Mouse (Mus musculus) myocyte (in vitro differentiated cells): ENCODE measurements around the gene Wdr20rt. TPM values are rescaled to one million over a fixed set of nuclear protein-coding genes. Genes with fewer than 3 reads are reported as not detected.

ENCODE experiments used
- H3K27me3 ChIP-seq: one replicate; pipeline ENCODE4 v1.6.1; 2011; ENCODE audit not compliant: control insufficient read depth, insufficient read depth, insufficient read length
- H3K36me3 ChIP-seq: one replicate; pipeline ENCODE4 v1.6.1; 2011; ENCODE audit not compliant: control insufficient read depth, insufficient read depth
- H3K4me2 ChIP-seq: one replicate; pipeline ENCODE4 v1.6.1; 2011; ENCODE audit warnings: low read depth, control low read depth
- H3K4me3 ChIP-seq: one replicate; pipeline ENCODE4 v1.5.1; 2011; ENCODE audit warnings: mild to moderate bottlenecking, control low read depth, moderate library complexity
- H3K79me2 ChIP-seq: one replicate; pipeline ENCODE4 v1.6.1; 2011; ENCODE audit not compliant: control insufficient read depth, insufficient read depth
- H3ac ChIP-seq: one replicate; pipeline ENCODE4 v1.6.1; 2011; ENCODE audit not compliant: control insufficient read depth, insufficient read length
- CEBPB ChIP-seq: IDR thresholded peaks from 2 replicates; pipeline ENCODE4 v1.6.1; 2011; ENCODE audit warnings: mild to moderate bottlenecking, moderate library complexity; ENCODE audit not compliant: poor library complexity, insufficient read depth, severe bottlenecking
- E2F4 ChIP-seq: IDR thresholded peaks from one replicate; pipeline ENCODE4 v1.6.1; 2011; ENCODE audit warnings: mild to moderate bottlenecking, control low read depth, moderate library complexity; ENCODE audit not compliant: insufficient read depth
- MAX ChIP-seq: IDR thresholded peaks from one replicate; pipeline ENCODE4 v1.6.1; 2011; ENCODE audit warnings: low read depth, mild to moderate bottlenecking, control low read depth
- MYOD1 ChIP-seq, 3 experiments: IDR thresholded peaks; one replicate each; pipeline ENCODE4 v1.6.1; 2011; ENCODE audit warnings: control low read depth in 2 of 3, low read depth in 2 of 3, mild to moderate bottlenecking in 2 of 3, moderate library complexity in 1 of 3; ENCODE audit not compliant: insufficient read length in 2 of 3, control insufficient read depth in 1 of 3
- MYOG ChIP-seq, 3 experiments: IDR thresholded peaks; one replicate each; pipeline ENCODE4 v1.6.1; 2011; ENCODE audit warnings: control low read depth in 2 of 3, low read depth in 2 of 3, mild to moderate bottlenecking in 2 of 3; ENCODE audit not compliant: insufficient read length in 2 of 3, control insufficient read depth in 1 of 3, insufficient read depth in 1 of 3
- POLR2A ChIP-seq: IDR thresholded peaks from one replicate; pipeline ENCODE4 v1.6.1; 2011; ENCODE audit warnings: low read depth, mild to moderate bottlenecking, control low read depth, moderate library complexity; ENCODE audit not compliant: insufficient read length
- POLR2AphosphoS2 ChIP-seq: IDR thresholded peaks from one replicate; pipeline ENCODE4 v1.6.1; 2011; ENCODE audit warnings: low read depth, control low read depth; ENCODE audit not compliant: insufficient read length
- REST ChIP-seq: IDR thresholded peaks from one replicate; pipeline ENCODE4 v1.6.1; 2011; ENCODE audit warnings: mild to moderate bottlenecking, control low read depth, moderate library complexity; ENCODE audit not compliant: insufficient read depth, insufficient read length
- SRF ChIP-seq: IDR thresholded peaks from one replicate; pipeline ENCODE4 v1.6.1; 2011; ENCODE audit warnings: low read depth; ENCODE audit not compliant: control insufficient read depth, insufficient read length
- TCF12 ChIP-seq: IDR thresholded peaks from one replicate; pipeline ENCODE4 v1.6.1; 2011; ENCODE audit warnings: mild to moderate bottlenecking, control low read depth; ENCODE audit not compliant: poor library complexity, insufficient read depth, severe bottlenecking
- TCF3 ChIP-seq: IDR thresholded peaks from one replicate; pipeline ENCODE4 v1.6.1; 2011; ENCODE audit warnings: low read depth, control low read depth; ENCODE audit not compliant: insufficient read length
- USF1 ChIP-seq: IDR thresholded peaks from one replicate; pipeline ENCODE4 v1.6.1; 2011; ENCODE audit warnings: low read depth, mild to moderate bottlenecking, control low read depth, moderate library complexity
- polyA plus RNA-seq: library from polyadenylated mRNA; unstranded; fragments of >200 nt; fragmentation: generic; extraction: Trizol; gene quantifications from one replicate; pipeline ENCODE4 v1.2.1, GENCODE M21; 2012; ENCODE audit warnings: missing spikeins

The Wdr20rt gene
- polyA plus RNA-seq, 1 experiment = not detected

DNA sequence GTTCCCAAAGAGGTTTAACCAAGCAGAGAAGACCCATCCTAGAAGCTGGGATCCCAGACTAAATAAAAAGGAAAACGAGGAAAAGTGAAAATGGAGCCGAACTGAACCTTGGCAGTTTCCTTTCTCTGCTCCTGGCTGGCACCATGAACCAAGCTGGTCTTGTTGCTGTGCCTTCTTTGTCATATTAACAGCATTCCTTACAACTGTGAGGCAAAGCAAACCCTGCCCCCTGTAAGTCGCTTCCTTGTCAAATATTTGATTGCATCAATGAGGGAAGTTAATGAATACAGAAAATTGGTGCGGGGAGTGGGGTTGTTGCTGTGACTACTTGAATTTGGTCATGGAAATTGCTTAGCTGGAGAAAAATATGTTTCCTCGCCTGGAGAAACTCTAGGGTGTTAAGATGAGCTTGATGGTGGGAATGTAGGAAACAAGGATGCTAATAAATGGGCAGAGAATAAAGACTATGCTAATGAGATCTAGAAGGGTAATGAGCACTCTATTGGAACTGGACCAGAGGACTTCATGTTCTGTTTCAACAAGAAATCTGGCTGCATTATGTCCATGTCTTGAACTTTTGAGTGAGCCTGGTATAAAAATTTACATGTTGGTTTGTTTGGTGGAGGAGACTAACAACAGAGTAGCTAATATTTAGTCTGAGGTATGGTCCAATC, 43.1 kb downstream of the Wdr20rt start:
- Histone ChIP-seq H3ac (no peak overlapping the region), H3K27me3 (no peaks in the 10 kb centered on the region), H3K4me2 (no peak overlapping the region), H3K36me3 (no peaks in the 10 kb centered on the region), H3K79me2 (no peaks in the 10 kb centered on the region), H3K4me3 (no peak overlapping the region)
- TF ChIP-seq E2F4 = no peak
- no peak for TF ChIP-seq POLR2A
- TF ChIP-seq POLR2AphosphoS2 = no peak
- no peak for TF ChIP-seq SRF
- TF ChIP-seq USF1 = no peak
- TF ChIP-seq MYOD1 (IDR thresholded peaks at IDR 0.05; ENCODE audit: control insufficient read depth in 1 of 3, insufficient read length in 2 of 3, low read depth in 2 of 3) = no peak
- TF ChIP-seq CEBPB = no peak
- no peak for TF ChIP-seq MAX
- no peak for TF ChIP-seq TCF12

DNA sequence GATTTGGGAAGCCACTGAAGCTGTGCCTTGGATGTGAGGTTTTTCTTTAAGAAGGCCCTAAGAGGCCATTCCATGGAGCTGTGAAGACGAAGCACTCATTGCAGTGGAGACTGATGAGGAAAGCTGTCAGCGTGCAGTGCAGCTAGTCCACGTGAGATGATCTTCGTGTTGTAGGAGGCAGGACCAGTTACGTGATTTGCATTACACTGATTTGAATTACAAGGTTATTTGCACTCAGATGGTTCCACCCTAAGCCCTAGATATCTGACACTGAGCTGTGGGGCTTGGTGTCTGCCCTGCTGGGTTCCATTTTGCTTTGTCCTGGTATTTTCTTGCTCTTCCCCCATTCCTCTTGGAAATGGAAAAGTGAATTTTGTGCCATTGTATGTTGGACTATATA, 44.1 kb downstream of the Wdr20rt start:
- no peak overlapping the region for H3ac ChIP-seq
- H3K36me3 ChIP-seq = no peaks in the 10 kb centered on the region

DNA sequence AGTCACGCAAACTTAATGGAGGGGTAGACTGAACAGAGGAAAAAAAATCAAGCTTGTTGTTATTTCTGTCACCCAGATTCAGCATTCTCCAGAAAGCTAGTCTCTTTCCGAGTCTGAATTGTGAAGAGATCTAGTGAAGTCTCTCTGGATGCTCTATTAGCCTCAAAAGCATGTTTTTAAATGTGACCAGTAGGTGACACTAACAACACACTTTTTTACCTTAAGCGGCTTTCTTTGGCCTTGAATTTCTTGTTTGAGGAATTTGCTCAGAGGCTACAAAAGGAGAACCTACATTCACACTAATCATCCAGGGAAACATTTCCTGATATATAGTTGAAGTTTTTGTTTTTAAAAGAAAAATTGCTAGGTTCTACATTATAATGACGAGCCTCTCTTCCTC, 48.5 kb downstream of the Wdr20rt start:
- no peak overlapping the region for H3ac ChIP-seq
- TF ChIP-seq USF1 (no peak), MYOD1 (IDR thresholded peaks at IDR 0.05; ENCODE audit: control insufficient read depth in 1 of 3, insufficient read length in 2 of 3, low read depth in 2 of 3) (no peak), POLR2A (no peak), MAX (no peak), SRF (no peak), E2F4 (no peak), CEBPB (no peak), TCF3 (no peak), REST (no peak), MYOG (IDR thresholded peaks at IDR 0.05; ENCODE audit: control insufficient read depth in 1 of 3, insufficient read depth in 1 of 3, insufficient read length in 2 of 3, low read depth in 2 of 3) (no peak), POLR2AphosphoS2 (no peak), TCF12 (no peak)
- no peak overlapping the region for H3K4me3 ChIP-seq
- H3K27me3 ChIP-seq = no peaks in the 10 kb centered on the region
- H3K79me2 ChIP-seq = no peaks in the 10 kb centered on the region
- H3K36me3 ChIP-seq = no peaks in the 10 kb centered on the region
- no peak overlapping the region for H3K4me2 ChIP-seq

More for the DNA sequence above, 44.1 kb downstream of the Wdr20rt start:
- Histone ChIP-seq H3K27me3 (no peaks in the 10 kb centered on the region), H3K79me2 (no peaks in the 10 kb centered on the region), H3K4me2 (no peak overlapping the region), H3K4me3 (no peak overlapping the region)
- TF ChIP-seq MYOD1 (IDR thresholded peaks at IDR 0.05; ENCODE audit: control insufficient read depth in 1 of 3, insufficient read length in 2 of 3, low read depth in 2 of 3) (no peak), MAX (no peak), MYOG (IDR thresholded peaks at IDR 0.05; ENCODE audit: control insufficient read depth in 1 of 3, insufficient read depth in 1 of 3, insufficient read length in 2 of 3, low read depth in 2 of 3) (no peak), POLR2A (no peak), SRF (no peak), USF1 (no peak)

Other genes starting within 250 kb of the Wdr20rt start
- gene Prpf39, start 189.2 kb upstream of the Wdr20rt start, polyA plus RNA-seq = 3.8 TPM
- 77.9 TPM for gene Fkbp3, start 151.5 kb upstream of the Wdr20rt start, polyA plus RNA-seq
- 1.2 TPM for gene Fancm, start 149.9 kb upstream of the Wdr20rt start, polyA plus RNA-seq
- gene Mis18bp1, start 52.9 kb upstream of the Wdr20rt start, polyA plus RNA-seq = 1.9 TPM